Mouse (Mus musculus) kidney, adult 2 months (tissue): ENCODE measurements around the gene Gcdh. TPM values are rescaled to one million over a fixed set of nuclear protein-coding genes. Genes with fewer than 3 reads are reported as not detected.
A peak's percentile ranks its signal among the peaks of the same experiment; 100 is the strongest.

Source experiments
- DNase-seq: peaks from one replicate; pipeline ENCODE4 v3.0.0; 2021
- H3K27ac ChIP-seq: fragments of 200-500 bp; 2 replicates; pipeline ENCODE4 v1.5.1; 2012; ENCODE audit warnings: low read depth, low read length, control low read depth, inconsistent platforms; ENCODE audit not compliant: insufficient read depth
- H3K27me3 ChIP-seq: fragments of 200-500 bp; replicated peaks from 2 replicates; pipeline ENCODE4 v1.6.1; 2012; ENCODE audit warnings: mild to moderate bottlenecking, moderate library complexity, low read length, inconsistent platforms; ENCODE audit not compliant: control insufficient read depth, insufficient read depth
- H3K36me3 ChIP-seq: fragments of 200-500 bp; 2 replicates; pipeline ENCODE4 v1.6.1; 2012; ENCODE audit warnings: mild to moderate bottlenecking, moderate library complexity, low read length, inconsistent platforms; ENCODE audit not compliant: control insufficient read depth, insufficient read depth
- H3K4me1 ChIP-seq: fragments of 200-500 bp; 2 replicates; pipeline ENCODE4 v1.6.1; 2011; ENCODE audit warnings: low read length; ENCODE audit not compliant: control insufficient read depth, insufficient read depth
- H3K4me3 ChIP-seq: fragments of 200-500 bp; 2 replicates; pipeline ENCODE4 v1.5.1; 2011; ENCODE audit warnings: mild to moderate bottlenecking, low read depth, low read length, control low read depth; ENCODE audit not compliant: insufficient read depth
- CTCF ChIP-seq: fragments of 200-500 bp; conservative IDR thresholded peaks from 2 replicates; pipeline ENCODE4 v1.5.1; 2011; ENCODE audit warnings: low read depth, mild to moderate bottlenecking, control low read depth, low read length, moderate library complexity, mixed read lengths; ENCODE audit not compliant: insufficient read depth, insufficient read length
- POLR2A ChIP-seq: fragments of 200-500 bp; IDR thresholded peaks from one replicate; pipeline ENCODE4 v1.6.1; 2011; ENCODE audit warnings: low read depth, low read length, control low read depth
- WGBS: fragments of 180-500 bp; shearing (Covaris S2); methylation state at CpG from one replicate; pipeline ENCODE4 v1.1.7; 2018; 5-methylcytosine and 5-hydroxymethylcytosine counted together
- polyA plus RNA-seq: library from polyadenylated mRNA; depleted of rRNA; stranded (reverse); fragments of >200 nt; gene quantifications from 2 replicates; pipeline ENCODE4 v1.2.3, GENCODE M21; 2012

Gcdh gene
- polyA plus RNA-seq, 1 experiment = 700 TPM

- Histone ChIP-seq H3K36me3 (no peaks in the 10 kb centered on the region), H3K27me3 (no peaks in the 10 kb centered on the region), H3K4me3 (peak overlapping the region; percentile 36), H3K4me1 (0 out of 2 replicates have a peak, but pooled peaks cover 4% of the 10 kb centered on the region), H3K27ac (no peak overlapping the region)
- TF ChIP-seq POLR2A (no peak), CTCF (no peak)
- peak; percentile 48 for DNase-seq
- WGBS = 2% methylated on average over 54 of the region's 54 CpGs
Observed at GRCm38 (mm10) chr8:84872309-84872965, 21.3 kb downstream of the Gcdh start.

GRCm38 (mm10) chr8:84871376-84872308 lies 22.1 kb downstream of the Gcdh start, which contains the start of gene Syce2:
Gene Syce2, plus strand, starts transcription at chr8:84872111.
- 0 out of 2 replicates have a peak, but pooled peaks cover 4% of the 10 kb centered on the region for H3K4me1 ChIP-seq
- H3K27ac ChIP-seq = no peak within 1 kb of the TSS
- peak within 1 kb of the TSS; percentile 52 for H3K4me3 ChIP-seq
- no peak for TF ChIP-seq CTCF
- TF ChIP-seq POLR2A = no peak
- DNase-seq = peak; percentile 85
- 8% methylated on average over 46 of the region's 46 CpGs for WGBS
- H3K27me3 ChIP-seq = no peaks in the 10 kb centered on the region
- no peaks in the 10 kb centered on the region for H3K36me3 ChIP-seq

- TF ChIP-seq CTCF (no peak), POLR2A (peak; percentile 83)
- DNase-seq = peak; percentile 96
- H3K27ac ChIP-seq = peak within 1 kb of the TSS; percentile 69
- peak within 1 kb of the TSS; percentile 90 for H3K4me3 ChIP-seq
- H3K4me1 ChIP-seq = peaks cover 6% of the 10 kb centered on the region; the same call in 1 of the 2 replicates
- H3K27me3 ChIP-seq = no peaks in the 10 kb centered on the region
- H3K36me3 ChIP-seq = no peaks in the 10 kb centered on the region
- WGBS = under 1% methylated on average over 39 of the region's 39 CpGs
Observed at GRCm38 (mm10) chr8:84856864-84857441, 36.8 kb downstream of the Gcdh start, which contains the start of gene Farsa. Gene Farsa, plus strand, starts transcription at chr8:84856989.

GRCm38 (mm10) chr8:84856434-84856833 lies 37.3 kb downstream of the Gcdh start:
- DNase-seq = no peak
- H3K4me3 ChIP-seq = no peak overlapping the region

GRCm38 (mm10) chr8:84847684-84848435 lies 45.9 kb downstream of the Gcdh start:
- H3K27me3 ChIP-seq = no peaks in the 10 kb centered on the region
- no peak overlapping the region for H3K4me3 ChIP-seq
- H3K4me1 ChIP-seq = peaks cover 11% of the 10 kb centered on the region
- H3K27ac ChIP-seq = 0 out of 2 replicates have a peak overlapping the region, but pooled peaks have one; percentile 47
- WGBS = 34% methylated on average over 6 of the region's 6 CpGs
- TF ChIP-seq CTCF (no peak), POLR2A (no peak)
- H3K36me3 ChIP-seq = peaks cover 4% of the 10 kb centered on the region
- peak; percentile 22 for DNase-seq

More at GRCm38 (mm10) chr8:84856434-84856833, 37.3 kb downstream of the Gcdh start:
- 92% methylated on average over 3 of the region's 3 CpGs for WGBS
- H3K27me3 ChIP-seq = no peaks in the 10 kb centered on the region
- H3K4me1 ChIP-seq = peaks cover 6% of the 10 kb centered on the region; the same call in 1 of the 2 replicates
- H3K36me3 ChIP-seq = no peaks in the 10 kb centered on the region
- TF ChIP-seq CTCF = no peak
- TF ChIP-seq POLR2A = no peak
- H3K27ac ChIP-seq = no peak overlapping the region

- Histone ChIP-seq H3K36me3 (peaks cover 9% of the 10 kb centered on the region), H3K4me1 (peaks cover 11% of the 10 kb centered on the region), H3K4me3 (peak within 1 kb of the TSS; percentile 92), H3K27ac (peak within 1 kb of the TSS; percentile 72), H3K27me3 (no peaks in the 10 kb centered on the region)
- DNase-seq = peak; percentile 100
- WGBS = 1% methylated on average over 55 of the region's 55 CpGs
- TF ChIP-seq CTCF (no peak), POLR2A (peak; percentile 99)
Observed at GRCm38 (mm10) chr8:84846722-84847572, 46.8 kb downstream of the Gcdh start, which contains the start of gene Calr. Gene Calr, minus strand, starts transcription at chr8:84846934.
